13 mouse cellular contexts compared by ENCODE assay signal in the genomic region with DNA sequence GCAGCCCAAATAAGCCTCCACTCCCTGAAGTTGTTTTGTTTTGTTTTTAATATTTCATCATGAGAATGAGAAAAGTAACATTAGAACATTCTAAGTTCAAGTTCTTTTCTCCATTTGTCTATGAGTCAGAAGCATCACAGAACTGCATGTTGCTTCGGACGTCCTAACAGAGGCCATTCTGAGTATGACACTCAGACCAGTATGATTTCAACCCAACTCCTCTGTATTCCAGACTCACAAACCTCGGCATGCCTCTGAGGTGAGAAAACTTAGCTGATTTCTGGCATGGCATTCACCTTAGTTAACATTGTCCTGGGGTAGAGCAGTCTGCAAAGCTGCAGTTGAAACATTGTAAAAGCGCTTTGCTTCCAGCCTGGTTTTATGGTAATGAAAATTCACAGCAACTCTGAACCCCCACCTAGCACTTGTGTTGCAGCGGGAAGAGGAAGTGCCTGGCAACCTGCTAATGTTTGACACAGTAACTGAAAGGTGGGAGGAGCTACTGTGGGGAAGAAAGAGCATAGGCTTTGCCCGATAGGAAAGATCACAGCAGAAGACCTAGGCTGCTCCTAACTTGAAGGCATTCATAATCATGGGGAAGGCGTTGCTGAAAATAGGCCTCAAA.
A peak's percentile ranks its signal among the peaks of the same experiment; 100 is the strongest.
DNase-seq lines count a peak whose midpoint lies in the region; ATAC-seq lines count a peak whose summit lies in the region.
"Had no signal": no experiment of that assay in that cellular context is flagged by ENCODE, and none has a peak within 500 bp of the region (broad histone marks: within the 10 kb centered on the region; RNA-seq: fewer than 3 reads in every experiment).

No protein-coding gene starts in this region.

- H3K9me3 ChIP-seq in liver, embryonic 15.5 days (replicated peaks): no peaks in the 10 kb centered on the region
- no peaks in the 10 kb centered on the region for H3K9me3 ChIP-seq in midbrain, embryonic 15.5 days
- H3K9me3 ChIP-seq: forebrain, embryonic 12.5 days; hindbrain, embryonic 13.5 days had no signal

- ATAC-seq in liver, embryonic 15.5 days (ENCODE audit: insufficient read depth): no peak
- peak; percentile 91 for ATAC-seq in megakaryocyte, adult 5-6 weeks (ENCODE audit: poor library complexity, severe bottlenecking)
- ATAC-seq in midbrain, embryonic 15.5 days (replicated peaks): no peak
- no peak for ATAC-seq in erythroid progenitor cell, adult 5-6 weeks (replicated peaks; ENCODE audit: low FRiP score, poor library complexity, severe bottlenecking)

- H3K27me3 ChIP-seq in liver, embryonic 15.5 days: no peaks in the 10 kb centered on the region
- H3K27me3 ChIP-seq in midbrain, embryonic 15.5 days (replicated peaks): no peaks in the 10 kb centered on the region
- H3K27me3 ChIP-seq: hindbrain, embryonic 13.5 days had no signal

- no peak overlapping the region for H3K4me3 ChIP-seq in liver, embryonic 15.5 days (replicated peaks)
- H3K4me3 ChIP-seq in midbrain, embryonic 15.5 days: no peak overlapping the region
- H3K4me3 ChIP-seq: forebrain, embryonic 12.5 days; hindbrain, embryonic 13.5 days had no signal

- H3K9ac ChIP-seq in liver, embryonic 15.5 days: no peak overlapping the region
- H3K9ac ChIP-seq in midbrain, embryonic 15.5 days: no peak overlapping the region
- H3K9ac ChIP-seq: forebrain, embryonic 12.5 days; hindbrain, embryonic 13.5 days; liver, embryonic 14.5 days had no signal

- 0 out of 2 replicates have a peak overlapping the region, but pooled peaks have one; percentile 19 for H3K4me2 ChIP-seq in liver, embryonic 15.5 days
- no peak overlapping the region for H3K4me2 ChIP-seq in midbrain, embryonic 15.5 days
- H3K4me2 ChIP-seq: forebrain, embryonic 12.5 days; hindbrain, embryonic 13.5 days had no signal

- H3K27ac ChIP-seq in liver, embryonic 15.5 days (replicated peaks): no peak overlapping the region
- H3K27ac ChIP-seq in midbrain, embryonic 15.5 days: no peak overlapping the region
- H3K27ac ChIP-seq: forebrain, embryonic 12.5 days; hindbrain, embryonic 13.5 days; liver, embryonic 14.5 days had no signal

- no peaks in the 10 kb centered on the region; the same call in 1 of the 2 replicates for H3K4me1 ChIP-seq in liver, embryonic 15.5 days (replicated peaks)
- H3K4me1 ChIP-seq in midbrain, embryonic 15.5 days: no peaks in the 10 kb centered on the region; the same call in 1 of the 2 replicates
- H3K4me1 ChIP-seq: forebrain, embryonic 12.5 days had no signal

- H3K36me3 ChIP-seq in liver, embryonic 15.5 days (replicated peaks): no peaks in the 10 kb centered on the region
- H3K36me3 ChIP-seq in midbrain, embryonic 15.5 days (replicated peaks): no peaks in the 10 kb centered on the region
- H3K36me3 ChIP-seq: forebrain, embryonic 12.5 days; hindbrain, embryonic 13.5 days had no signal

- DNase-seq in liver: no peak
- DNase-seq in B cell, adult 2 months: peak; percentile 73 to 74
- peak; percentile 23 for DNase-seq in induced T-regulatory cell, adult 2 months (ENCODE audit: low read depth)
- no peak for DNase-seq in urinary bladder, adult 2 months (ENCODE audit: low spot score)
- DNase-seq: heart, adult 18-20 months; right cerebral cortex, postnatal 4 days had no signal

- 24% methylated on average over 7 of the region's 7 CpGs for WGBS in liver, embryonic 15.5 days (ENCODE audit: insufficient replicate concordance)
- WGBS in midbrain, embryonic 15.5 days: 75% methylated on average over 7 of the region's 7 CpGs

Comparison
In these comparisons a context has a peak if more than half of its experiments do, and no peak if none do; other contexts are left out.
1. DNase-seq: peak in B cell, adult 2 months (2 of 2) and induced T-regulatory cell, adult 2 months (single experiment); none in liver (single experiment) and urinary bladder, adult 2 months (single experiment).